Mouse (Mus musculus): ENCODE data around the gene Mcm9. TPM values are rescaled to one million over a fixed set of nuclear protein-coding genes. Genes with fewer than 3 reads are reported as not detected.
A peak's percentile ranks its signal among the peaks of the same experiment; 100 is the strongest.
"Not testable (repeated sequence)": the region's sequence is repeated elsewhere in the genome, so short reads cannot be mapped to it uniquely, and the experiment has no call there.

Mcm9 gene
- polyA plus RNA-seq, 1 experiment from 2014 or later = 8.3 TPM

GRCm38 (mm10) chr10:53509158-53509773 lies 121.0 kb downstream of the Mcm9 start:
- H3K9ac ChIP-seq = no peak overlapping the region
- no peak overlapping the region for H3K27ac ChIP-seq
- H3K4me3 ChIP-seq (replicated peaks) = no peak overlapping the region
- H3K4me2 ChIP-seq (replicated peaks) = no peak overlapping the region
- no peaks in the 10 kb centered on the region for H3K9me3 ChIP-seq
- WGBS = 26% methylated on average over 6 of the region's 6 CpGs
- ATAC-seq = peak; percentile 76
- no peaks in the 10 kb centered on the region for H3K36me3 ChIP-seq
- H3K4me1 ChIP-seq (replicated peaks) = no peaks in the 10 kb centered on the region
- no peaks in the 10 kb centered on the region for H3K27me3 ChIP-seq (replicated peaks)

GRCm38 (mm10) chr10:53508676-53509075 lies 121.6 kb downstream of the Mcm9 start:
- Histone ChIP-seq H3K27me3 (replicated peaks) (no peaks in the 10 kb centered on the region), H3K4me3 (replicated peaks) (no peak overlapping the region), H3K4me1 (replicated peaks) (no peaks in the 10 kb centered on the region), H3K36me3 (no peaks in the 10 kb centered on the region), H3K9me3 (no peaks in the 10 kb centered on the region), H3K4me2 (replicated peaks) (no peak overlapping the region), H3K27ac (no peak overlapping the region), H3K9ac (no peak overlapping the region)
- ATAC-seq = no peak

DNA sequence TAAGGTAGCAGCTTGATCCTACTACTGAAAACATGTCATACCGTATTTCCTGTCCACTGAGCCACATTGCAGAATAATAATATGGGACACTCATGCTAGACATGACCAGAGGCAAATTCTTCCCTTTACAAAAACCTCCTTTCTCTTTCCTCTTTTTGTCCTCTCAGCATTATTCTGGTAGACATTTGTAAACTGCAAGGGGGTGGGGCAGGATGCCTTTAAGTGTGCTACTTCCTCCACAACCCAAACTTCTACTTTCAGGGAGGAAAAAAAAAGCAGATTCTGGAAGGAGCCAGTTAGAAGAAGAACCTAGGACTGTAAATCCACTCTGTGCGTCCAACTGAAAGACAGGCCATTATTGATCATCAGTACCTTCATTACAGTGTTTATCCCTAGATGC lies 124.7 kb downstream of the Mcm9 start:
- ATAC-seq = no peak
- Histone ChIP-seq H3K9me3 (no peaks in the 10 kb centered on the region), H3K4me1 (replicated peaks) (0 out of 2 replicates have a peak, but pooled peaks cover 4% of the 10 kb centered on the region), H3K4me2 (replicated peaks) (no peak overlapping the region), H3K27me3 (replicated peaks) (no peaks in the 10 kb centered on the region), H3K27ac (no peak overlapping the region), H3K36me3 (no peaks in the 10 kb centered on the region), H3K4me3 (replicated peaks) (no peak overlapping the region), H3K9ac (no peak overlapping the region)
- 67% methylated on average over 2 of the region's 2 CpGs for WGBS

GRCm38 (mm10) chr10:53505069-53505468 lies 125.2 kb downstream of the Mcm9 start:
- Histone ChIP-seq H3K9ac (no peak overlapping the region), H3K36me3 (no peaks in the 10 kb centered on the region), H3K9me3 (no peaks in the 10 kb centered on the region), H3K4me1 (replicated peaks) (0 out of 2 replicates have a peak, but pooled peaks cover 4% of the 10 kb centered on the region), H3K27me3 (replicated peaks) (no peaks in the 10 kb centered on the region), H3K4me2 (replicated peaks) (no peak overlapping the region), H3K27ac (no peak overlapping the region), H3K4me3 (replicated peaks) (no peak overlapping the region)
- WGBS = 65% methylated on average over 3 of the region's 3 CpGs
- ATAC-seq = no peak

DNA sequence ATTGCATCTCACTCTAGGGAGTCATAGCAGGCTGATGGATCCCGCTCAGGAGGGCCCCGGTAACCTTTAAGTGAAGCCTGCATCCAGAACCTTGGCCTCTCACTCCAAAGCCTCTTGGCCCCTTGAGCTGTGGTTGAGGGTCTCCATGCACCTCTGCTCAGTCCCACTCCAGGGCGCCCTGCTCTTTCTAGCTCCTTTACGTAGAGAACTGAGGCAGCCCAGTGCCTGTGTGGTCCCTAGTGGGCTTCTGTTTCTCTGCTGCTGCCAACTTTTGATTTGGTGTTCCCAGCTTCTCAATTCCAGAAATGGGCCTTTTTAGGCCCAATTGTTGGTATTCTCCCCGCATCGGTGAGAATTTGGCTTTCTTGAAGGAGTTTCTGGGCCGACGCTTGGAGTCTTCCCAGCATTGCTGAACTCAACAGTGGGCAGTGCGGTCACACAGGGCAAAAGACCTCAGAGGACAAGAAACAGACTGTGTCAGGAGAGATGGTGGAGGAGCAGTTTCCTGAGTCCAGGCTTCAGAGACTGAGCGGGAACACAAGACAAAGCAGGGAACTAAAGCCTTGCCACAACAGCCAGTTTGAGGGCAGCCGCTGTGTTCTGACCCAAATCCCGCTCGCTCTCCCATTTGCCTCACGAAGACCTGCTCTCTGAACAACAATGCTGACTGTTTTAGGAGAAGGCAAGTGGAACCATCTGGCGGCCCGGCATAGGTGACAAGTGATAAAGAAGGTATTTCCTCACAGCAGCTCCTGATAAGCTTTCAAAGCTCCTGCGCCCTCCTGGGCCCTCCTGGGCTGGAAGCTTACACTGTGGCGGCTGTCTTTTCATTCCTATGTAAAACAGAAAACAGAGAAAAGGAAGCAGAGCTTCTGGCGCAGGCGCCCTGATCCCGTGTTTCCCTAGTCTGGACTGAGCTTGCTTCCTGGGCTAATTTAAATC lies 127.1 kb downstream of the Mcm9 start:
- Histone ChIP-seq H3K4me2 (replicated peaks) (peak overlapping the region; percentile 20; the same call in 1 of the 2 replicates), H3K4me1 (replicated peaks) (0 out of 2 replicates have a peak, but pooled peaks cover 4% of the 10 kb centered on the region), H3K27ac (no peak overlapping the region), H3K9ac (no peak overlapping the region), H3K27me3 (replicated peaks) (no peaks in the 10 kb centered on the region), H3K9me3 (no peaks in the 10 kb centered on the region), H3K4me3 (replicated peaks) (no peak overlapping the region), H3K36me3 (no peaks in the 10 kb centered on the region)
- WGBS = 43% methylated on average over 21 of the region's 21 CpGs
- peak; percentile 68 for ATAC-seq

- 89% methylated on average over 13 of the region's 13 CpGs for WGBS
- no peak overlapping the region for H3K4me2 ChIP-seq (replicated peaks)
- no peak for ATAC-seq
- no peaks in the 10 kb centered on the region for H3K36me3 ChIP-seq
- no peaks in the 10 kb centered on the region for H3K9me3 ChIP-seq
- 0 out of 2 replicates have a peak, but pooled peaks cover 4% of the 10 kb centered on the region for H3K4me1 ChIP-seq (replicated peaks)
- H3K9ac ChIP-seq = no peak overlapping the region
- no peak overlapping the region for H3K4me3 ChIP-seq (replicated peaks)
- H3K27me3 ChIP-seq (replicated peaks) = no peaks in the 10 kb centered on the region
- H3K27ac ChIP-seq = no peak overlapping the region
These were observed 127.8 kb downstream of the Mcm9 start for GRCm38 (mm10) chr10:53502471-53502870.

- no peak for ATAC-seq
- H3K36me3 ChIP-seq = no peaks in the 10 kb centered on the region
- 0 out of 2 replicates have a peak, but pooled peaks cover 4% of the 10 kb centered on the region for H3K4me1 ChIP-seq (replicated peaks)
- H3K9me3 ChIP-seq = no peaks in the 10 kb centered on the region
- no peaks in the 10 kb centered on the region for H3K27me3 ChIP-seq (replicated peaks)
- no peak overlapping the region for H3K4me2 ChIP-seq (replicated peaks)
- H3K4me3 ChIP-seq (replicated peaks) = no peak overlapping the region
- H3K9ac ChIP-seq = no peak overlapping the region
- H3K27ac ChIP-seq = no peak overlapping the region
These were observed 130.7 kb downstream of the Mcm9 start for GRCm38 (mm10) chr10:53499518-53499917.

GRCm38 (mm10) chr10:53495349-53495748 lies 134.9 kb downstream of the Mcm9 start:
- H3K4me1 ChIP-seq (replicated peaks); H3K4me3 ChIP-seq (replicated peaks); H3K36me3 ChIP-seq; H3K9ac ChIP-seq; ATAC-seq; H3K9me3 ChIP-seq; H3K4me2 ChIP-seq (replicated peaks); H3K27me3 ChIP-seq (replicated peaks); H3K27ac ChIP-seq: not testable (repeated sequence)
- WGBS = 95% methylated on average over 3 of the region's 3 CpGs

DNA sequence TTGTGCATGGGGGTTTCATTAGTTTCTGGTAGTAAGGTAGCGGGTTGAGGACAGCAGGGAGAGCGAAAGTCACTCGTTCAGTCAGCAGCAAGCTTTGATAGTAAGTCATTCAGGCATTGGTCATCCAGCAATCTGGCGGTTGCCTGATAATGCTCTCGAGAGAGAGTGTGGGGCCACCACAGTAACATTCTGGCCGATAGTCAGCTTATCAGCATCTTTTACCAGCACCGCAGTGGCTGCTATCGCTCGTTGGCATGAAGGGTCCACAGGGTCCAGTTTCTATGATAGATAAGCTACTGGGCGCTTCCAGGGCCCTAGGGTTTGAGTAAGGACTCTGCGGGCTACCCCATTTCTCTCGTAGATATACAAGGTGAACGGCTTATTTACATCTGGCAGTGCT lies 136.3 kb downstream of the Mcm9 start:
- Histone ChIP-seq H3K27ac (no peak overlapping the region), H3K4me2 (replicated peaks) (no peak overlapping the region), H3K27me3 (replicated peaks) (no peaks in the 10 kb centered on the region), H3K9me3 (no peaks in the 10 kb centered on the region), H3K4me3 (replicated peaks) (no peak overlapping the region), H3K36me3 (no peaks in the 10 kb centered on the region), H3K4me1 (replicated peaks) (no peaks in the 10 kb centered on the region), H3K9ac (no peak overlapping the region)
- no peak for ATAC-seq
- 90% methylated on average over 13 of the region's 13 CpGs for WGBS

Other genes starting within 250 kb of the Mcm9 start
- 79.3 and 97.2 TPM in 2 replicates for gene Asf1a, start 33.7 kb downstream of the Mcm9 start, polyA plus RNA-seq (2015; fragmentation: Nextera tagmentation; extraction: Ambion mirVana)
- gene Fam184a, start 120.7 kb upstream of the Mcm9 start, polyA plus RNA-seq (2015; fragmentation: Nextera tagmentation; extraction: Ambion mirVana) = 1.8 and 2.2 TPM in 2 replicates

Measured in intestine, embryonic 15.5 days (tissue).